Mouse (Mus musculus) liver, adult 2 months (tissue): ENCODE data around the gene Zkscan14.
A peak's percentile ranks its signal among the peaks of the same experiment; 100 is the strongest.

Experiments
- CTCF ChIP-seq: fragments of 200-500 bp; IDR thresholded peaks from 2 replicates; pipeline ENCODE4 v1.5.1; 2011; ENCODE audit warnings: low read depth, low read length, control low read depth
- POLR2A ChIP-seq: fragments of 200-500 bp; IDR thresholded peaks from 2 replicates; pipeline ENCODE4 v1.6.1; 2011; ENCODE audit warnings: low read length, control low read depth; ENCODE audit not compliant: insufficient read depth; ENCODE audit errors: extremely low read depth

GRCm38 (mm10) chr5:145214679-145215078 lies 13.0 kb upstream of the Zkscan14 start:
- peak; percentile 43 for TF ChIP-seq CTCF
- TF ChIP-seq POLR2A, result no peak
